Mouse (Mus musculus) layer of hippocampus, adult 2 months (tissue): ENCODE data around the gene Ppm1k. TPM values are rescaled to one million over a fixed set of nuclear protein-coding genes. Genes with fewer than 3 reads are reported as not detected.

Source experiments
- DNase-seq, 2 experiments: peaks; one replicate each; pipeline ENCODE4 v3.0.0; 2022; ENCODE audit warnings: low spot score in 2 of 2
- H3K27ac ChIP-seq: fragments of 200-600 bp; 2 replicates; pipeline ENCODE4 v1.8.1; 2022
- H3K4me3 ChIP-seq: fragments of 200-600 bp; 2 replicates; pipeline ENCODE4 v1.8.1; 2022; ENCODE audit warnings: mild to moderate bottlenecking
- CTCF ChIP-seq: fragments of 200-600 bp; conservative IDR thresholded peaks from 2 replicates; pipeline ENCODE4 v1.8.1; 2022; ENCODE audit warnings: antibody characterized with exemption, mild to moderate bottlenecking, moderate library complexity
- total RNA-seq, 2 experiments: library from RNA; stranded (reverse); gene quantifications; 2 replicates each; pipeline ENCODE4 v1.2.3; 2021

The Ppm1k gene
- total RNA-seq, 2 experiments from 2014 or later = 80.3 to 83.6 TPM

DNA sequence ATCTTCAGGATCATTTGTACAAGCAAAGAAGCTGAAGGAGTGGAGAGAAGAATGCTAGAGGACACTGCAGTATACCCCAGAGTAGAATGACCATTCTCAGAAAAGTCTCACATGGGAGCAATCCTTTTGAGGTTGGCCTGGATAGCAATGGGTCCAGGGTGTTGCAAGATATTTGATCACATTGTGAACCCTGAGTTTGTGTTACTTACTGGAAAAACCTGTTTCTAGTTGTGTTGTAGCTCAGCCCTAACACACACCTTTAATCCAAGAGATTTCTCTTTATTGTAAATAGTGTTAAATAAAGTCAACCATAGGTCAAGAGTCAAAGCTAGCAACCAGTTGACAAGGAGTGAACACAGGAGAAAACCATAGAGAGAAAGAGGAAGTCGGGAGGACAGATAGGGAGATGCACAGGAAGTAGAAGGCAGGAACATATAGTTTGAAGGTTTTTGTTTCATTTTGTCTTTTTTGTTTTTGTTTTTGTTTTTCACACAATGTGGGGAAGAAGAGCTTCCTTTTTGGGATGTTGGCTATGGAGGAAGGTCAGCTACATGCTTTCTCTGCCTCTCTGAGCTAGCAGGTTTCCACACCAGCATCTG, 6.6 kb upstream of the Ppm1k start:
- no peak for TF ChIP-seq CTCF
- H3K4me3 ChIP-seq = no peak overlapping the region
- no peak overlapping the region for H3K27ac ChIP-seq
- DNase-seq = no peak

DNA sequence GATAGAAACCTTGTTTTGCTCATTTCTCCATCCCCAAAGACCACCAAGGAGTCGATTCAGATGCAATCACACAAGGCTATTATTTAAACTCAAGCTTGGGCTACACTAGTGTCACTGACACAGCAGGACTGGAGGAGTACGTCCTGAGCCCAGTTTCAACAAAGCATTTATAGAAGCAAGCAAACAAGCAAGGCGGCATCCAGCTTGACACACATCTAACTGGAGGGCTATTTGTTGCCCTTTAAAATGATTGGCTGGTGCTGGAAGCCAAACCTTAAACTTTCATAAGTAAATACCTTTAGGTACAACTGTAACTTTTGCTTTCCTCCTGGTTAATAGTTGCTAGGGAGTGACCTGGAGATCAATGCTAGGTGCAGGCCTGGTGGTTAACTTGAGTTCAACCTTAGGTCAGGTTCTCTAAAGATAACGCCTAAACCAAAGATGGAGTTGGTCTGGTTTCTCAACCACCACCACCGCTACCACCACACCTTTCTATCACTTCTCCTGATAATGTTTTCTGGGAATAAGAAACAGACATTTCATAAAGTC, 5.8 kb upstream of the Ppm1k start:
- Histone ChIP-seq H3K4me3 (no peak overlapping the region), H3K27ac (no peak overlapping the region)
- no peak for DNase-seq
- no peak for TF ChIP-seq CTCF

DNA sequence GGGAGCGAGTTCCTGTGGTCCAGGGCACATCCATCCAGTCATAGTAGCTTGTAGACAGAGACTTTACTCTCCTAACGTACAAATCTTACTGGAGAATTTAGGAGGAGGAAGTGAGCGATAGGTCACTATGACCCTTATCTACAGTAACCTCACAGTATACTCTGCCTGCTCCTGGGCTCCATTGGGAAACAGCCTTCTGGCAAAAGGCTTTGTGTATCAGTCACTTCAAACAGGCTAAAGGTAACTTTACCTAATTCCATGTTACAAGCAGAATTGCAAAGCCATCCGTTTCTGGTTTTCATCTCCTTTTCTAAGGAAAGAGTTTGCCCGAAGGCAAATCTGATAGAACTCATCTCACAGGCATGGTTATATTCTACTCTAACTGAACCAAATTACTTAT, 2.6 kb upstream of the Ppm1k start:
- H3K27ac ChIP-seq = no peak overlapping the region
- no peak for TF ChIP-seq CTCF

DNA sequence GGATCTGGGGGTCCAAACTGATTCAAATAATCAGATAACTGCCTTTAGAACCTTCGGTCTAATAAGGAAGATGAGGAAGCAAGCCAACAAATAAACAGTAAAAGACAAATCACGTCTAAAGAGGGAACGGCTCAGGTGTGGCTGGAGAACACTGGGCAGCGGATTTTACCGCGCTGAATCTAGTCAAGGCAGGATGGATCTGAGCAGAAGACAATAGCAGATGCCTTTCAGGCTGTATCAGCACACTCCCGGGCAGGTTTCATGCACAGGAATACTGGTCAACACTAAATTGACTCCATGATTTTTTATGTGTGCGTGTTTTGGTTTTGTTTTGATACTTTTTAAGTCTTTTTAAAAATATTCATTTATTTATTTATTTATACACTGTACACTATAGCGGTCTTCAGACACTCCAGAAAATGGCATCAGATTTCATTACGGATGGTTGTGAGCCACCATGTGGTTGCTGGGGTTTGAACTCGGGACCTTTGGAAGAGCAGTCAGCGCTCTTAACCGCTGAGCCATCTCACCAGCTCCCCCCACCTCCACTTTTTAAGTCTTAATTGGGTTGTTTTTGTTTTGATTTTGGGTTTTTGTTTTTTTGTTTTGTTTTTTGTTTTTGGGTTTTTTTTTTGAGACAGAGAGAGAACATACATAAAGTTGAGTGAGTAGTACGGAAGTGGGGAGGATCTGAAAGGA, 852 bp upstream of the Ppm1k start:
- DNase-seq = peak in 1 of 2 experiments; percentile 15
- Histone ChIP-seq H3K27ac (peak overlapping the region; percentile 87), H3K4me3 (peak overlapping the region; percentile 69)
- no peak for TF ChIP-seq CTCF

More for the DNA sequence above, 2.6 kb upstream of the Ppm1k start:
- no peak overlapping the region for H3K4me3 ChIP-seq
- no peak for DNase-seq

DNA sequence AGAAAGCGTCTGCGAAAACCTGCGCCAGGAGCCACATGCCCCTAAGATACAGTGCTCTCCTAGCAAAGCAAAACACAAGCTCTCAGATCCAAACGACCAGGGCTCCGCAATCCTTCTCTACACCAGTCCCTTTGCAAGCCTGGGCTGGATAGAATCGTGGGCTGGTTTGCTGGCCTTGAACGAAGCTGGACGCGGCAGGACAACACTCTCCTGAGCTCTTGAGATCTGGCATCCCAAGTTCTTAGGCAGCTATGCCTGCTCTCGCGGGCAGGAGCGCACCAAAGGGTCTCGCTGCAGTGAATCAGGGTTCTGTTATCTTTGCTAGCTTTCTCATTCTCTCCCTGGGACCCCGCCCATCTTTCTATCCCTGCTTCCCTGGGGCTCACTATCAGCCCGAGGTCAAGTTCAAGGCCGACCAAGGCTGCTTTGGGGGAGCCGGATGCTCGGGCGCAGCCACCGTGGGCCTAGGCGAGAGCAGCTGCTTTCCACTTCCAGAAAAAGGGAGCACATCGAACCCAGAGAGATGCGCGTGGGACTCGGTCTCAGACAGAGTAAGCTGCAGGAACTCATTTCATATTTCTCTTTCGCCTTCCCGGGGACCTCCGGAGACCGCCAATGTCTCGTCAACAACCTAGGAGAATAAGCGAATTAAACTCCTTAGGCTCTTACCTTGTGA, 519 bp downstream of the Ppm1k start:
- H3K4me3 ChIP-seq = peak overlapping the region; percentile 69
- peak overlapping the region; percentile 92 for H3K27ac ChIP-seq
- DNase-seq = peak; percentile 16 to 32
- 0 out of 2 replicates have a peak, but pooled peaks have one; percentile 11 for TF ChIP-seq CTCF

DNA sequence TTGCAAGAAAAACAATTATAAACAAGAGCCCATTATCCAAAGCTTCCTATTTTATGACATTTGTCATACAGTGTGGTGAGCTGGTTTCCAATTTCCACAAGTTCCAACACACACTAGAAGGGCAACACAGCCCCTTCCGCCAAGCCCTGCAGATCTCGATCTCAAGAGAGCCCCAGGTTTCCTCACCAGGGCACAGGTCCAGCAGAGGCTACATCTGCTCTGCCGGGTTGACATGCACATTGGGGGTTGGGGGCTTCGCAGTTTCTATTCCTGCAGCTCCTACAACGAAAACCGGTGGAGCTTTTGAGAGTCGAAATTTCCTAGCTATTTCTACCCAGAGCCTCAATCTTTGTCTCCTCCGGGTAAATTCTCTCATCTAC, 1.0 kb downstream of the Ppm1k start:
- peak overlapping the region; percentile 92 for H3K27ac ChIP-seq
- peak in 1 of 2 experiments; percentile 28 for DNase-seq
- H3K4me3 ChIP-seq = peak overlapping the region; percentile 69
- TF ChIP-seq CTCF = no peak

DNA sequence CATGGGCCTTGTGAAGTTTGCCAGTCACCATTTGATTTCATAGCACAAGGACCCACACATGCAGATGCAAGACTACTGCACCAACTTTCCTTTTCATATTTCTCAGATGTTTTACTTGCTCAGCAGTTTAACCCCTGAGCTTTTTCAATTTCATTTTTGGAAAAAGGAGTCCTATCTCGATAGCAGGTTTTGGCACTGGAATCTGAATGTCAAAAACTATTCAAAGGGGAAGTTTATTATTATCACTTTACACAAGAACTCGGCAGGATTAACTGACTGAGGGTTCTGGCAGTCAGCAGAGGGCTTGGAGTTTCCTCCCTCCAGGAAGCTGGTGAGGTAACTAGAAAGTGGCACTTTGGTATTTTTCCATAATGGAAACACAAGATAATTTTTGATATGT, 1.9 kb downstream of the Ppm1k start:
- no peak for DNase-seq
- TF ChIP-seq CTCF = no peak
- peak overlapping the region; percentile 69 for H3K4me3 ChIP-seq
- H3K27ac ChIP-seq = peak overlapping the region; percentile 92

DNA sequence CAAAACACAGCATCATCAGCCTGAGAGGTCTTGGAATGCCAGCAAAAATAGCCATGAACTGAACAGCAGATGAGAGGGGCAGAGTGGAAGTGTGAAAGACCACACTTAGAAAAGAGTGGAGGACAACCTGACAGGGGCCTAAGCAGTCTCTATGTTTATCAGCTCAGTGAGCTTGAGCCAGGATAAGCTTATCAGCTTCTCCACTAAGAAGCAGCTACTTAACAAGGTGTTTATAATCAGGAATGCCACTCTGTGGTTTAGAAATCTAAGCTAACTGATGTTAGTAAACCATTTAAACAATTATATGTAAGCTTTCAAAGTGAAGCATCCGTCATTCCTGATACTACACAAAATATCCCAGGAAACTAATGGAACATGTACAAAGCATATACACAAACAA, 3.2 kb downstream of the Ppm1k start:
- Histone ChIP-seq H3K27ac (peak overlapping the region; percentile 37; the same call in 1 of the 2 replicates), H3K4me3 (no peak overlapping the region; the same call in 1 of the 2 replicates)
- no peak for TF ChIP-seq CTCF
- DNase-seq = no peak

DNA sequence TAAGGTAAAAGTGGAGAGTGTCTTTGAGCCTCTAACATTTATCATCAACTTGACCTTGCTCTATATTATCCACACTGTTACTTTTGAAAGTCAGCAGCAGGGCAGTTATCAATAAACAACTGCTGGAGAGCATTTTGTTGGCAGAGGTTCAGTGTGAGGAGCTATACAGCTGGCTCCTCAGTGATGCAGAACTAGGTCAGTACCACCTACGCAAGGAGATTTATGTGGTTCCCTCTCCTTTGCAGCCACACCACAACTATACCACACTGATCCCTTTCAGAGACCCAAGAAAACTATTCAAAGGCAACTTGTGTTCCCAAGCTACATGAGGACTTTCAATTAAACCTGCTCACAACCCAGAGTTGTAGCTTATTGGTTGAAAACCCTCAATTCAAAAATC, 3.8 kb downstream of the Ppm1k start:
- Histone ChIP-seq H3K4me3 (no peak overlapping the region), H3K27ac (peak overlapping the region; percentile 37; the same call in 1 of the 2 replicates)
- no peak for TF ChIP-seq CTCF
- no peak for DNase-seq

DNA sequence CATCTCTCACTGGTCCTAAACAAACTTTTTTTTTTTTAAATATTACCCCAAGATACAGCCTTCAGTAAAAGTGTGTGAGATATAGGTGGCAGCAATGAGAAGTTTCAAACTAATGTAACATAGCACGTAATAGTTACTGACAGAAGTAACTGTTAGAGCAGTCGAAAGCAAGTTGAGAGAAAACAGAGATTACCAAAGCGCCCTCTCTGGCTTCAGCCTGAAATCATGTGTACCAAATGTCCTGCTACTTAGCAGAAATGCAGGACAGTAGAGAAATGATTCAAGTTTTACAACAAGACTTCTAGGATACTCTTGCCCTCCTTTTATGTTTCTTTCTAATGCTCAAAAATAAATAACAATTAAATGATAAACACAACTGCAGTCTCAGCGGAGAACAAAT, 4.3 kb downstream of the Ppm1k start:
- DNase-seq = no peak
- H3K27ac ChIP-seq = peak overlapping the region; percentile 16; the same call in 1 of the 2 replicates
- TF ChIP-seq CTCF = peak; percentile 26; the same call in 1 of the 2 replicates
- H3K4me3 ChIP-seq = no peak overlapping the region

DNA sequence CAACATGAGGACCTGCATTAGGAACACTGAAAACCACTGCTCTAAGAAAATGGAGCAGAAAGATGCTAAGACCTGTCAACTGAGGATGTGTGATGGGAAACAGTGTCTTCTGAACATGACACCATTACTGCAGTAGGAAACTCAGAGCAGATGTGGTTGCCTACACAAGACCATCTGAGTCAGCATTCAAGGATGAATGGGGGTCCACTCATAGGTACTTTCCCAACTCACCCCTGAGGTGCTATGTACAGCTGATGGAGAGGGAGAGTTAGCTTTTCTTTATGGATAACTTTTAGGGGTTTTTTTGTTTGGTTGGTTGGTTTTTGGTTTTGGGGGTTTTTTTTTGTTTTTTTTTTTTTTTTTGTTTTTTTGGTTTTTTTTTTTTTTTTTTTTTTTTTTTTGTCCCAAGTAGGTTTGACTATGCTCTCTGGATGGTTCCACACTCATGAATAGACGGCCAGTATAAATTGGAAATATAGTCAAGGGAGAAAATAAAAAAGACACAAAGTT, 5.9 kb downstream of the Ppm1k start:
- Histone ChIP-seq H3K4me3 (no peak overlapping the region), H3K27ac (no peak overlapping the region)
- no peak for TF ChIP-seq CTCF
- DNase-seq = no peak

DNA sequence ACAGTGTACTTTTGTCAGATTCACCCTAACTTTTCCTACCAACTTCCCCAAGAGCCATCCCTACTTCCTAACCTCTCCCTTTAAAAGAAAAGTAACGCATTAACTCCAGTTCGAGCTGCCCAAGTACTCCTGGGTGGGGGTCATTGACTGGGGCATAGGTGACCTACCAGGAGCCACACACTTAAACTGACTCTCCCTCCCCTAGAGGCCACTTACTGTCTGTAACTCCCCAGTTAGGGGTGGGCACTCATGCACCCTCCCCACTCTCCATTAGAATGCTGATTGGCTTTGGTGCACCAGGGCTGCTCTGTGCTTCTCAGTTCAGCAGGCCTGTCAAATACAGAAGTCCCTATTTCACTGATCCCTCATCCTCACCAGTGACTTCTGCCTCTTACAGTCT, 8.3 kb downstream of the Ppm1k start:
- DNase-seq = no peak
- no peak overlapping the region for H3K27ac ChIP-seq
- H3K4me3 ChIP-seq = no peak overlapping the region
- no peak for TF ChIP-seq CTCF

DNA sequence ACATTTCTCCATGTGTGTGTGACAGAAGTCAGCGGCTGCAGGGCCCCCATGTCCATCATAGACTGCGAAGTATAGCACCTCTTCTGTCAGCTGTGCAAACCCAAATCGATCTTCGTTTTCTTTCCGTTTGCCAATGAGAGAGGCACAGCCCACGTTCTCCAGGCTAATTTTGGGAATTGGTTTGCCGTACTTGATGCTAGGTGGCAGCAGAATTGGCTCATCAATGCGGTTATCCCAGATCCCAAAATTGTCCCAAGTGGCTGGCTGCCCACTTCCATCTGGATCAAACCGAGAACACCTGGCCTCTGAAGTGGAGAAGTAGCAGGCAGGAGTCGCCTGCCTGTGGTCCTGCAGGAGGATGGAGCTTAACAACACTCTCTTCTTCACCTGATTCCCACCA, 10.5 kb downstream of the Ppm1k start:
- TF ChIP-seq CTCF = no peak
- no peak overlapping the region for H3K4me3 ChIP-seq
- no peak overlapping the region for H3K27ac ChIP-seq
- DNase-seq = peak; percentile 34 to 48
